Mouse (Mus musculus): ENCODE data around the gene Mansc4. TPM values are rescaled to one million over a fixed set of nuclear protein-coding genes. Genes with fewer than 3 reads are reported as not detected.

Gene Mansc4
- polyA plus RNA-seq, 2 experiments, result 0.68 to 1.0 TPM

- WGBS, result 72% methylated on average over 19 of the region's 19 CpGs
- ATAC-seq (ENCODE audit: low FRiP score, low read depth), result no peak
- Histone ChIP-seq H3K27me3 (ENCODE audit: control insufficient read depth, insufficient read depth, low read length) (no peaks in the 10 kb centered on the region), H3K36me3 (ENCODE audit: control insufficient read depth, insufficient read depth, low read length) (peaks cover 38% of the 10 kb centered on the region), H3K4me3 (replicated peaks; ENCODE audit: low read length) (no peak overlapping the region), H3K9me3 (ENCODE audit: control insufficient read depth, low read length) (no peaks in the 10 kb centered on the region), H3K27ac (replicated peaks; ENCODE audit: low read depth, low read length) (no peak overlapping the region), H3K4me2 (replicated peaks; ENCODE audit: low read depth, low read length, severe bottlenecking) (no peak overlapping the region), H3K9ac (ENCODE audit: low read depth, low read length, severe bottlenecking) (no peak overlapping the region), H3K4me1 (ENCODE audit: control insufficient read depth, insufficient read depth, low read length) (peaks cover 3% of the 10 kb centered on the region; the same call in 1 of the 2 replicates)
- no peak for DNase-seq (ENCODE audit: low spot score)
- no peak for TF ChIP-seq POLR2A (IDR thresholded peaks at IDR 0.05; ENCODE audit: borderline replicate concordance, extremely low read depth, insufficient read depth, insufficient read length)
These were observed 12.8 kb upstream of the Mansc4 start for GRCm38 (mm10) chr6:147099458-147100277.

GRCm38 (mm10) chr6:147097346-147097929 lies 10.6 kb upstream of the Mansc4 start:
- Histone ChIP-seq H3K4me1 (ENCODE audit: control insufficient read depth, insufficient read depth, low read length) (peaks cover 10% of the 10 kb centered on the region), H3K27ac (replicated peaks; ENCODE audit: low read depth, low read length) (no peak overlapping the region), H3K4me2 (replicated peaks; ENCODE audit: low read depth, low read length, severe bottlenecking) (no peak overlapping the region), H3K9ac (ENCODE audit: low read depth, low read length, severe bottlenecking) (no peak overlapping the region), H3K9me3 (ENCODE audit: control insufficient read depth, low read length) (no peaks in the 10 kb centered on the region), H3K4me3 (replicated peaks; ENCODE audit: low read length) (no peak overlapping the region), H3K36me3 (ENCODE audit: control insufficient read depth, insufficient read depth, low read length) (peaks cover 25% of the 10 kb centered on the region), H3K27me3 (ENCODE audit: control insufficient read depth, insufficient read depth, low read length) (no peaks in the 10 kb centered on the region)
- no peak for DNase-seq (ENCODE audit: low spot score)
- no peak for TF ChIP-seq POLR2A (IDR thresholded peaks at IDR 0.05; ENCODE audit: borderline replicate concordance, extremely low read depth, insufficient read depth, insufficient read length)
- ATAC-seq (ENCODE audit: low FRiP score, low read depth), result no peak
- WGBS, result 46% methylated on average over 8 of the region's 8 CpGs

GRCm38 (mm10) chr6:147096934-147097333 lies 10.1 kb upstream of the Mansc4 start:
- no peaks in the 10 kb centered on the region for H3K27me3 ChIP-seq (ENCODE audit: control insufficient read depth, insufficient read depth, low read length)
- no peak for TF ChIP-seq POLR2A (IDR thresholded peaks at IDR 0.05; ENCODE audit: borderline replicate concordance, extremely low read depth, insufficient read depth, insufficient read length)
- WGBS, result 63% methylated on average over 3 of the region's 3 CpGs
- no peak overlapping the region for H3K9ac ChIP-seq (ENCODE audit: low read depth, low read length, severe bottlenecking)
- H3K4me2 ChIP-seq (replicated peaks; ENCODE audit: low read depth, low read length, severe bottlenecking), result no peak overlapping the region
- no peak overlapping the region for H3K27ac ChIP-seq (replicated peaks; ENCODE audit: low read depth, low read length)
- ATAC-seq (ENCODE audit: low FRiP score, low read depth) (no peak), DNase-seq (ENCODE audit: low spot score) (no peak)
- H3K4me3 ChIP-seq (replicated peaks; ENCODE audit: low read length), result no peak overlapping the region
- peaks cover 12% of the 10 kb centered on the region for H3K4me1 ChIP-seq (ENCODE audit: control insufficient read depth, insufficient read depth, low read length)
- peaks cover 23% of the 10 kb centered on the region for H3K36me3 ChIP-seq (ENCODE audit: control insufficient read depth, insufficient read depth, low read length)
- H3K9me3 ChIP-seq (ENCODE audit: control insufficient read depth, low read length), result no peaks in the 10 kb centered on the region

- H3K4me3 ChIP-seq (replicated peaks; ENCODE audit: low read length), result no peak overlapping the region
- WGBS, result 92% methylated on average over 4 of the region's 4 CpGs
- ATAC-seq (ENCODE audit: low FRiP score, low read depth) (no peak), DNase-seq (ENCODE audit: low spot score) (no peak)
- H3K9me3 ChIP-seq (ENCODE audit: control insufficient read depth, low read length), result no peaks in the 10 kb centered on the region
- H3K4me1 ChIP-seq (ENCODE audit: control insufficient read depth, insufficient read depth, low read length), result peaks cover 12% of the 10 kb centered on the region
- H3K9ac ChIP-seq (ENCODE audit: low read depth, low read length, severe bottlenecking), result no peak overlapping the region
- no peak overlapping the region for H3K27ac ChIP-seq (replicated peaks; ENCODE audit: low read depth, low read length)
- peaks cover 18% of the 10 kb centered on the region for H3K36me3 ChIP-seq (ENCODE audit: control insufficient read depth, insufficient read depth, low read length)
- H3K4me2 ChIP-seq (replicated peaks; ENCODE audit: low read depth, low read length, severe bottlenecking), result no peak overlapping the region
- no peak for TF ChIP-seq POLR2A (IDR thresholded peaks at IDR 0.05; ENCODE audit: borderline replicate concordance, extremely low read depth, insufficient read depth, insufficient read length)
- no peaks in the 10 kb centered on the region for H3K27me3 ChIP-seq (ENCODE audit: control insufficient read depth, insufficient read depth, low read length)
These were observed 9.3 kb upstream of the Mansc4 start for GRCm38 (mm10) chr6:147096109-147096508.

- TF ChIP-seq POLR2A (IDR thresholded peaks at IDR 0.05; ENCODE audit: borderline replicate concordance, extremely low read depth, insufficient read depth, insufficient read length), result no peak
- H3K9ac ChIP-seq (ENCODE audit: low read depth, low read length, severe bottlenecking), result no peak overlapping the region
- no peaks in the 10 kb centered on the region for H3K27me3 ChIP-seq (ENCODE audit: control insufficient read depth, insufficient read depth, low read length)
- no peak overlapping the region for H3K4me3 ChIP-seq (replicated peaks; ENCODE audit: low read length)
- H3K27ac ChIP-seq (replicated peaks; ENCODE audit: low read depth, low read length), result no peak overlapping the region
- WGBS, result 75% methylated on average over 7 of the region's 7 CpGs
- H3K9me3 ChIP-seq (ENCODE audit: control insufficient read depth, low read length), result no peaks in the 10 kb centered on the region
- ATAC-seq (ENCODE audit: low FRiP score, low read depth) (no peak), DNase-seq (ENCODE audit: low spot score) (no peak)
- peaks cover 14% of the 10 kb centered on the region for H3K36me3 ChIP-seq (ENCODE audit: control insufficient read depth, insufficient read depth, low read length)
- H3K4me2 ChIP-seq (replicated peaks; ENCODE audit: low read depth, low read length, severe bottlenecking), result no peak overlapping the region
- peaks cover 14% of the 10 kb centered on the region for H3K4me1 ChIP-seq (ENCODE audit: control insufficient read depth, insufficient read depth, low read length)
These were observed 7.9 kb upstream of the Mansc4 start for GRCm38 (mm10) chr6:147094771-147095170.

Measured in limb, embryonic 14.5 days (tissue).